Mouse (Mus musculus) heart, postnatal 0 days (tissue): ENCODE results near the gene Olfr593. TPM values are rescaled to one million over a fixed set of nuclear protein-coding genes. Genes with fewer than 3 reads are reported as not detected.
"Not testable (repeated sequence)": the region's sequence is repeated elsewhere in the genome, so short reads cannot be mapped to it uniquely, and the experiment has no call there.

Experiments used
- ATAC-seq: fragments of 200-750 bp; cut with Nextera tagmentation; 2 replicates; pipeline ENCODE4 v1.8.0; 2017; ENCODE audit warnings: low read depth, moderate number of reproducible peaks, moderate library complexity; ENCODE audit not compliant: insufficient read depth
- DNase-seq: peaks from one replicate; pipeline ENCODE4 v3.0.0-alpha.2; 2016; ENCODE audit warnings: low spot score
- H3K27ac ChIP-seq: fragments of 300-500 bp; sonication (generic); 2 replicates; pipeline ENCODE4 v1.5.1; 2014; ENCODE audit warnings: low read depth, mild to moderate bottlenecking
- H3K27me3 ChIP-seq: fragments of 300-500 bp; sonication (generic); 2 replicates; pipeline ENCODE4 v1.6.1; 2014; ENCODE audit warnings: low read length, mixed read lengths; ENCODE audit not compliant: control insufficient read depth, insufficient read depth
- H3K36me3 ChIP-seq: fragments of 300-500 bp; sonication (generic); replicated peaks from 2 replicates; pipeline ENCODE4 v1.6.1; 2014; ENCODE audit warnings: low read length, mixed read lengths; ENCODE audit not compliant: control insufficient read depth, insufficient read depth
- H3K4me1 ChIP-seq: fragments of 300-500 bp; sonication (generic); 2 replicates; pipeline ENCODE4 v1.6.1; 2014; ENCODE audit warnings: antibody characterized with exemption; ENCODE audit not compliant: control insufficient read depth, insufficient read depth
- H3K4me2 ChIP-seq: fragments of 300-500 bp; sonication (generic); 2 replicates; pipeline ENCODE4 v1.6.1; 2014; ENCODE audit warnings: low read depth, mild to moderate bottlenecking, low read length, moderate library complexity
- H3K4me3 ChIP-seq: fragments of 300-500 bp; sonication (generic); 2 replicates; pipeline ENCODE4 v1.5.1; 2014; ENCODE audit warnings: low read depth, low read length
- H3K9ac ChIP-seq: fragments of 300-500 bp; sonication (generic); replicated peaks from 2 replicates; pipeline ENCODE4 v1.6.1; 2014; ENCODE audit warnings: low read depth, low read length, mixed read lengths
- H3K9me3 ChIP-seq: fragments of 300-500 bp; sonication (generic); replicated peaks from 2 replicates; pipeline ENCODE4 v1.6.1; 2016; ENCODE audit warnings: low read length; ENCODE audit not compliant: control insufficient read depth
- CTCF ChIP-seq: IDR thresholded peaks from 2 replicates; pipeline ENCODE4 v1.5.1; 2016; ENCODE audit warnings: antibody characterized with exemption, control low read depth, low read depth
- EP300 ChIP-seq: IDR thresholded peaks from 2 replicates; pipeline ENCODE4 v1.6.1; 2016; ENCODE audit warnings: antibody characterized with exemption, low read depth
- WGBS: fragments of 180-500 bp; shearing (Covaris S2); extraction: QIAGEN DNeasy Blood & Tissue Kit; methylation state at CpG from one replicate; pipeline ENCODE4 v1.1.7; 2014; 5-methylcytosine and 5-hydroxymethylcytosine counted together
- polyA plus RNA-seq: library from polyadenylated mRNA; unstranded; fragments of >200 nt; fragmentation: Nextera tagmentation; extraction: Ambion mirVana; gene quantifications from 2 replicates; pipeline ENCODE4 v1.2.1, GENCODE M21; 2015
- total RNA-seq: library from RNA; depleted of rRNA; stranded (reverse); fragments of >200 nt; gene quantifications from 2 replicates; pipeline ENCODE4 v1.2.3, GENCODE M21; 2014; ENCODE audit warnings: low replicate concordance; rRNA removed

The Olfr593 gene
- total RNA-seq (not detected in 2 replicates), polyA plus RNA-seq (not detected in 2 replicates)

DNA sequence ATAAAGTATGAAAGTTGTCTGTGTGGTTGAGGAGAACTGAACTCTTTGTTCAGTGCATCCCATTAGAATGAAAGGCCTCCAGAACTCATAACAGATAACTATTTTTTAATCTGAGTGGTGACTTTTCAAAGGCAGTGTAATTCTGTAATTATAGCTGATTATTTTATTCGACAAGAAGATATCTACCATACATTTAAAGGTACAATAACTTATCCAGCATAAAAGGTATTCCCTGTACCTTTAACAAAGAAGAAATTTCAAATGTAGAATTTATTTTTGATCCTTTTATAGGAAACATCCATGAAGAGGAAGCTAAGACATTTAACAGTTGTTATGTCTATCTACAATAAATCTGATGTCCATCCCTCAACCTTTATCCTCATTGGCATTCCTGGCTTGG lies at the start of gene Olfr593:
Olfr593 (plus strand) TSS at position 301 of the 400 bp plus-strand sequence.
- Histone ChIP-seq H3K36me3 (no peaks in the 10 kb centered on the region), H3K27ac (no peak within 1 kb of the TSS), H3K9me3 (no peaks in the 10 kb centered on the region), H3K4me2 (no peak within 1 kb of the TSS), H3K9ac (no peak within 1 kb of the TSS), H3K4me1 (no peaks in the 10 kb centered on the region), H3K4me3 (no peak within 1 kb of the TSS), H3K27me3 (no peaks in the 10 kb centered on the region)
- WGBS: 56% methylated on average over 1 of the region's 1 CpGs
- ATAC-seq: no peak
- TF ChIP-seq EP300 (no peak), CTCF (no peak)
- no peak for DNase-seq

DNA sequence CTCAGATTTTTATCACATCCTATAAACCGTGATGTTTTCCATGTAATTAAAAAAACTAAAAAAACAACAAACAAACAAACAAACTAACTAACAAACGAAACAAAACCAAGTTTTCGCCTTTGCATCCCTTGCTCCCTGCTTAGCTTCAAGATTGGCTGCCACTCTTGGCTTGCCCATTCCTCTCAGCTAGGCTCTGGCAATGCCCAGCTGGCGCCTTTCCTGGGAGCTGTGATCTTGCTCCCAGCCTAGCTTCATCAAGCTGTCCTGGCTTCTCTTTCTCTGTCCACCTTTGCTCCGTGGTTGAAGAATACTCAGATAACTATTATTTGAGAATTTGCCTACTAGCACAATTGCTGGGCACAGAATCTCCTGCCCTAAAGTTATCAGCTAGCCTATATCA lies 42.0 kb upstream of the Olfr593 start:
- no peaks in the 10 kb centered on the region for H3K9me3 ChIP-seq
- TF ChIP-seq CTCF (no peak), EP300 (no peak)
- ATAC-seq (no peak), DNase-seq (no peak)
- H3K9ac ChIP-seq: no peak overlapping the region
- no peak overlapping the region for H3K4me2 ChIP-seq
- H3K4me3 ChIP-seq: no peak overlapping the region
- 64% methylated on average over 5 of the region's 5 CpGs for WGBS
- no peak overlapping the region for H3K27ac ChIP-seq
- no peaks in the 10 kb centered on the region for H3K36me3 ChIP-seq
- no peaks in the 10 kb centered on the region for H3K4me1 ChIP-seq
- H3K27me3 ChIP-seq: no peaks in the 10 kb centered on the region

DNA sequence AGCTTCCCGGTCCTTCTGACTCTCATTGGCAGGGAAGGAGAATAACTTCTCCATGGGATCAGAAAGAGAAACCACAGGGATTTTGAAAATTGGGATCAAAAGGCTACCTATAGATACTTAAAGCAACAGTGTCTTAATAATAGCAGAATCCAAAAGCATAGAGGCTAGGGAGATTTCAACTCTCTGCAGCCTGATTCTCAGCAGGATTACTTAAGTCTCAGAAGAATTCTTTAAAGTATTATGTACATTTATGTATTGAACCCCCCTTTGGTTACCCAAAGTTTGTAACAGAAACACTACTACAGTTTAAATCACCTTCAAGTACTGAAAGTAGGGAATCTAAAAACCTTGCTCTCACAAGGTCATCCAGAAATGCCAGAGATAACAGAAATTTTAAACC lies 33.4 kb upstream of the Olfr593 start, which contains the start of gene Olfr591:
Olfr591 (minus strand) TSS at position 101 of the 400 bp plus-strand sequence.
- no peaks in the 10 kb centered on the region for H3K36me3 ChIP-seq

DNA sequence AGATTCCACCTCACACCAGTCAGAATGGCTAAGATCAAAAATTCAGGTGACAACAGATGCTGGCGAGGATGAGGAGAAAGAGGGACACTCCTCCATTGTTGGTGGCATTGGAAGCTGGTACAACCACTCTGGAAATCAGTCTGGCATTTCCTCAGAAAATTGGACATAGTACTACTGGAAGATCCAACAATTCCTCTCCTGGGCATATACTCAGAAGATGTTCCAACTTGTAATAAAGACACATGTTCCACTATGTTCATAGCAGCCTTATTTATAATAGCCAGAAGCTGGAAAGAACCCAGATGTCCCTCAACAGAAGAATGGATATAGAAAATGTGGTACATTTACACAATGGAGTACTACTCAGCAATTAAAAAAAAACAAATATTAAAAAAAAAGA lies 27.2 kb upstream of the Olfr593 start, which contains the start of gene Olfr592:
Olfr592 (plus strand) TSS at position 301 of the 400 bp plus-strand sequence.
- H3K4me3 ChIP-seq, H3K9ac ChIP-seq, H3K27ac ChIP-seq, H3K4me2 ChIP-seq, H3K36me3 ChIP-seq, H3K9me3 ChIP-seq, DNase-seq, H3K27me3 ChIP-seq, ATAC-seq, H3K4me1 ChIP-seq: not testable (repeated sequence)
- WGBS: 69% methylated on average over 1 of the region's 1 CpGs

More for the DNA sequence above, 33.4 kb upstream of the Olfr593 start, which contains the start of gene Olfr591:
- Histone ChIP-seq H3K4me3 (no peak within 1 kb of the TSS), H3K27ac (no peak within 1 kb of the TSS), H3K4me2 (no peak within 1 kb of the TSS), H3K9ac (no peak within 1 kb of the TSS), H3K4me1 (no peaks in the 10 kb centered on the region), H3K9me3 (peaks cover 3% of the 10 kb centered on the region; the same call in 1 of the 2 replicates), H3K27me3 (no peaks in the 10 kb centered on the region)
- WGBS: 67% methylated on average over 1 of the region's 1 CpGs
- ATAC-seq: no peak
- DNase-seq: no peak
- no peak for TF ChIP-seq CTCF

DNA sequence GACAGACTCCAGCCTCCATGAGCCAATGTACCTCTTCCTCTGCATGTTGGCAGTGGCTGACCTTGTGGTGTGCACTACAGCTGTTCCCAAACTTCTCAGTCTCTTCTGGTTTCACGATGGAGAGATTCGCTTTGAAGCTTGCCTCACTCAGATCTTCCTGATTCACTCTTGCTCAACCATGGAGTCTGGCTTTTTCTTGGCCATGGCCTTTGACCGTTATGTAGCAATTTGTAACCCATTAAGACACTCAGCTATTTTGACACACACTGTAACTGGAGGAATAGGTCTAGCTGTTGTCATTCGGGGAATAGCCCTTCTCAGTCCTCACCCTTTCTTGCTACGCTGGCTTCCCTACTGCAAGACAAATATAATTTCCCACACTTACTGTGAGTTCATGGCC lies 388 bp downstream of the Olfr593 start:
- ATAC-seq, H3K4me2 ChIP-seq, H3K4me3 ChIP-seq, H3K9ac ChIP-seq, H3K4me1 ChIP-seq, H3K27ac ChIP-seq, H3K9me3 ChIP-seq, DNase-seq, H3K36me3 ChIP-seq, H3K27me3 ChIP-seq: not testable (repeated sequence)
- 83% methylated on average over 5 of the region's 5 CpGs for WGBS

DNA sequence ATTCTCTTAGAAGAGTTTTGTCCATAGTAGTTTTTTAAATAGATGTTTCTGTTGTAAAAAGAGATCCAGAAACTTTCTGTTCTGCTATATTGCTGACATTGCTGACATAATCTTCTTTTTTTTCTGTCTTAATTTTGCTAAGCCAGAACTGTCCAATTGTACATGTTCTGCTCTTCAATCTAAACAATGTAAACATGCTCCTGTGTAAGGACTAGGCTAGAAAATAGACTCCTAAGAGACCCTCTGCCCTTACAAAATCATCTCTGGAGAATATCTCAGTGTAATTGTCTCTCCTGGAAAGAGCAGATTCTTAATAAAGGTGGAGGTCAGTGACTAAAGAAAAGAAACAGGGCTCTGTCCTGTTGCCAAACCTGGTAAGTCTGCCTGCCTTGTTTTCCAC lies 5.0 kb downstream of the Olfr593 start, which contains the start of gene Olfr594:
Olfr594 (plus strand) TSS at position 301 of the 400 bp plus-strand sequence.
- Histone ChIP-seq H3K9ac (no peak within 1 kb of the TSS), H3K9me3 (no peaks in the 10 kb centered on the region), H3K4me2 (no peak within 1 kb of the TSS), H3K4me1 (no peaks in the 10 kb centered on the region), H3K27me3 (no peaks in the 10 kb centered on the region), H3K27ac (no peak within 1 kb of the TSS), H3K36me3 (no peaks in the 10 kb centered on the region), H3K4me3 (no peak within 1 kb of the TSS)
- DNase-seq (no peak), ATAC-seq (no peak)
- TF ChIP-seq CTCF (no peak), EP300 (no peak)

DNA sequence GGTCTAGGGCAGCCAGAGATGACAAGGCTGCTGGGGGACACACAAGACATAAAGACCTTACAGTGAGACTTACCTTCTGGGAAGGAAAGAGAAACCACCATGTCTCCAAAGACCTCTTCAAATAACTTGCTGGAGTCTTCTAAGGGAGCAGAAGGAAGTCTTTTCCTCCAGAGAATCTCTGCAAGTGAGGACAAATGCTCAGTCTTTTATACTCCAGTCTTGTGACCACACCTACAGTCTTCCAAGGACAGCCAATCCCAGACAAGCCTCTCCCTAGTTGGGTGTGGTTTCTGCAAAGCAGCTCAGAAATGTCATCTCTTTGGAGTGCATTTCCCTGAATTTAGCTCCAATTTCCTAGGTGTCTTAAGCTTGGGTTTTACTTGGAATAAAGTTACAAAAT lies 40.7 kb downstream of the Olfr593 start, which contains the start of gene Usp17ld:
Usp17ld (minus strand) TSS at position 101 of the 400 bp plus-strand sequence.
- H3K4me3 ChIP-seq, ATAC-seq, H3K36me3 ChIP-seq, H3K27me3 ChIP-seq, H3K27ac ChIP-seq, DNase-seq, H3K4me1 ChIP-seq, H3K9me3 ChIP-seq, H3K9ac ChIP-seq, H3K4me2 ChIP-seq: not testable (repeated sequence)
